Mouse (Mus musculus) embryo, embryonic 11 days (tissue): ENCODE results near the gene Aig1.

Source experiments
- DNase-seq: peaks from one replicate; pipeline ENCODE4 v3.0.0-alpha.2; 2015

The Aig1 gene

GRCm38 (mm10) chr10:13844864-13845263, 23.9 kb downstream of the Aig1 start:
- DNase-seq, result no peak

GRCm38 (mm10) chr10:13843746-13844145, 25.0 kb downstream of the Aig1 start:
- no peak for DNase-seq

- DNase-seq, result no peak
Measured at GRCm38 (mm10) chr10:13842855-13843254, 25.9 kb downstream of the Aig1 start.

DNA sequence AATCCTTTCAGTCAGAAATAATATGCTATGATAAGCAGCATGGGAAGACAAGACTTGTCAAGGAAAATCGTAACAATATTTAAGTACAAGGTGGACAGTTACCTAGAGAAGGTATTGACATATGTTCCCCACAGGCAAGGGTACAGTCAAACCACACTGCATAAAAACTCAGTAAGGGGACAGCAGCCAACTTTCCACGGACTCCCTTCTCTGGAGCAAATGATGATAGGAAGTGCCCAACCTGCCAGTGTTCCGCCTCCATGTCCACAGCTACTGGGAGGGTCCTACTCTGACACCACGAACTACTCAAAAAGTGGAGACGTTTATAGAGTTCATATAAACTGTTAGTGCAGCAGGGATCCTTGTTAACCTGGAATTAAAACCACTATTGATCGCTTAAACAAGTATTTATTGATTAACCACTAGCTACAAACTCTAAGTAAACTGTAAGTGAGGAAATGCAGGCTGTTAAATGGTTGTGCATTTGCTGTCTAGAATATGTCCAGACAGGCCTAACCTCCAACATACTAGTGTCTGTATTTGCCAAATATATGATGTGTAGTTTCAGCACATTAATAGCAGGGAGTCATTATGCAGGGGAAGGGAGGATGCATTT, 30.2 kb downstream of the Aig1 start:
- no peak for DNase-seq

- no peak for DNase-seq
Measured at GRCm38 (mm10) chr10:13837709-13838456, 30.9 kb downstream of the Aig1 start.

- DNase-seq, result no peak
Measured at GRCm38 (mm10) chr10:13836956-13837355, 31.8 kb downstream of the Aig1 start.

DNA sequence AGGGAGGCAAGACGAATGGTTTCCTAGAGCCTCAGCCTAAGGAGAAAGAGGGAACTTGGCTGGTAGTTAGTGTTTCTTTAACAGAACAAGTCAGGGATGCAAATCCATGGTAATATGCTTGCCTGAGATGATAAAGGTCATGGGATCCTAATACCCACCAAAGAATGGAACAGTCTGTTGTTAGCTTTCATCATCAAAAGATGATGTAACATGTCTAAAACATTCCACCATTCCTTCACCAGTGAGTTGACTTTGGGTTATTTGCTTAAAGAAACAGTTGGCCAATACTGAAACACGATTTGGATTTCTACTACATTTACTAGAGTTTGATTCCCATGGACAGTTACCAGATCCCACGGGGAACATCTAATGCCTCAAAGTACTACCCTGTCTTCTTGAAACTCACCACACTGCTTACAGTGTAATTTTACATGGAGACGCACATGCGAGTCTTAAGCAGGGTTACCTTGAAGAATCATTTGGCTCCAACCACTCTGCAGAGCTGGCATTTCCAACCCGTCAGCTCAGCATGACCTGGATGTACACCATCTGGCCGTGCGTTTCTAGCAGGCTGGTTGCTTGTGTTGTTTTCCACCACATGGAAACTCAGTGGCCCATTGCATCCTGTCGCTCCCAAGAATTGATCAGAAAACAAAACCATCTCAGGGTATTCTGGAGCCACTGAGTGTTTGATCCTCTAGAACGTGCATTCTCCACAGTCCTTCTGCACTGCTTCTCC, 32.9 kb downstream of the Aig1 start:
- no peak for DNase-seq

DNA sequence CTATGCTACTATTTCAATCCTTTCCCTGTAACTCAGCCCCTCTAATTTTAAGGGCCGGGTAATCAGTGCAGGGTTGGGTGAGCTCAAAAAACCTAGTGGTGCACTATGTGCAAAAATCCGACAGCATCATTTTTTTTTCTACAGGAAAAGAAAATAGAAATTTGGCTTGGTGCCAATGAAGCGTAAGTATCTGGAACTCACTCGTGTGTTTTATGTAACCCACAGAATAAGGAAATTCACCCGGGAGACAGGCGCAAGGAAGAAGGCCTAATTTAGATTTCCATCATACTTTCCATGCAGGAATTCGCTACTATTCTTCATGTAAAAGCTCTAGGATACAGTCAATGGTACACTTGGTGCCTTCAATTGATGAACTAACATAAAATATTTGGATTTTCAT, 34.7 kb downstream of the Aig1 start:
- no peak for DNase-seq

- DNase-seq, result no peak
Measured at GRCm38 (mm10) chr10:13833066-13833566, 35.7 kb downstream of the Aig1 start.

- no peak for DNase-seq
Measured at GRCm38 (mm10) chr10:13832546-13833033, 36.2 kb downstream of the Aig1 start.

- no peak for DNase-seq
Measured at GRCm38 (mm10) chr10:13827150-13827549, 41.6 kb downstream of the Aig1 start.

- no peak for DNase-seq
Measured at GRCm38 (mm10) chr10:13813591-13813990, 55.2 kb downstream of the Aig1 start.

DNA sequence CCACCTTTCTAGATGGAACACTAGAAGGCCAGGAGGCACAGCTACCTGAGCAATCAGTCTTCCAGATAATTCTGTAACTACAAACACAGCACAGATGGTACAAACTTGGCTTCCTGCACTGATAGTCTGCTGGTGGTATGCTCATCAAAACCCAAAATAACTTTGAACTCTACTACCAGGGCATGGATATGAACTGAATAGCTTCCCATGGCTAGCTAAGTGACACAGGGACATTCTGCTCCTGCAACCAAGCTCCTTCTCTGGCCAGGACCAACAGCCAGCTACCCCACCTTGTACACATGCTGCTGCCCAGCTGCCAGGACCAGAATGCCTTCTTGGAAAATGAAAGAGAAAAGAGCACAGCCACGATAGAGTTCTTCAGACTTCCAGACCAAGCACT, 60.5 kb downstream of the Aig1 start:
- DNase-seq, result no peak

GRCm38 (mm10) chr10:13806806-13807205, 62.0 kb downstream of the Aig1 start:
- no peak for DNase-seq

- no peak for DNase-seq
Measured at GRCm38 (mm10) chr10:13801296-13801695, 67.5 kb downstream of the Aig1 start.

- no peak for DNase-seq
Measured at GRCm38 (mm10) chr10:13793458-13793857, 75.3 kb downstream of the Aig1 start.

DNA sequence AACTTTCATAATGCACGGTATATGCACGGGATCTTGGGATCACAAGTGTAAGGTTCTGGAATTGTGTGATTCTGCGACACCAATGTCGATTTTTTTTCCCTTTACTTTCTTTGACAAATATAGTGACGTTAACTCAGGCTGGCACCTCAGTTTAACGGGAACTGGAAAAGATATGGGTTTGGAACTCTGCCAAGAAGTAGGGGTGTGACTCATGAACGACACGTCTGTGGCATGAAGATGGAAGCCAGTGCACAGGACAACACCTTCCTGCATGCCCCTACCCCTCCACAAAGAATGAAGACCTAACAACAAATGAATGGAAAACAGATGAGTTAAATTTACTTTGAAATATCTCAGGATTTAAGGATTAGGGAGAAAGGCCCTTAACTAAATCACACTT, 76.0 kb downstream of the Aig1 start:
- DNase-seq, result no peak

DNA sequence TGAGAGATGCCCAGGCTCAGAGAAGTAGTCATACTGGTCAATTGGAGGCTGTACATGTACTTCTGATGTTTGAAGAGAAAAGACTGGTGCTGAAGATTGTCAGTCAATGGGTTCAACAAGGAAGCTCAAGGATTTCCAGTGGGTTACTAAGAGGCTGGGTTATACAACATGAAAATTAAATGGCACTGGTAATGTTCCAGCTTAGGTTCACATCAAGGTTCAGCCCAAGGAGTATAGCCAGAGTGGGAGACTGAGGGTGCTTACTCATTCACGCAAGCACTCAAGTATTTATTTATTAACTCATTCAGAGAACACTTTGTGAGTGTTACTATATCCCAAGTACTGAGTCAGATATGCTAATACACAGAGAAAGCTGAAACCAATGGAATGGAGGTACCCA, 79.2 kb downstream of the Aig1 start:
- no peak for DNase-seq

DNA sequence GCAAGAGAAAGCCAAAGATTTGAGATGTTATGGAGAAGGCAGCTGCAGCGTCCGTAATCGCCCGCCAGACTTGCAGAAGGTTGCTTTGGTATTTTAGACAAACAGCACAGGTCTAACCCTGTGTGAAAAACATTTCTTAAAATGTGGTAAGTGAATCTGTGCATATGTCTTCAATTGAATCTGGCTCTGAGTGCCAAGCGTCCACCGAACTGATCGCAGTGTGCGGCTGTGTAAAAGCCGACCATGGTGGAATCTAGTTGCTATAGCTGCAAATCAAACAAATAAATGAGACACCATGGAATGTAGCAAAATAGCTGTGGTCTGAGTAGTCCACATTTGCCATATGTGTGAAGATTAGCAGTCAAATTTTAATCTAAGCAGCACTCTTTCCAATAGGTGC, 80.7 kb downstream of the Aig1 start:
- DNase-seq, result no peak

- no peak for DNase-seq
Measured at GRCm38 (mm10) chr10:13782774-13783173, 86.0 kb downstream of the Aig1 start.

GRCm38 (mm10) chr10:13782235-13782757, 86.5 kb downstream of the Aig1 start:
- DNase-seq, result no peak

DNA sequence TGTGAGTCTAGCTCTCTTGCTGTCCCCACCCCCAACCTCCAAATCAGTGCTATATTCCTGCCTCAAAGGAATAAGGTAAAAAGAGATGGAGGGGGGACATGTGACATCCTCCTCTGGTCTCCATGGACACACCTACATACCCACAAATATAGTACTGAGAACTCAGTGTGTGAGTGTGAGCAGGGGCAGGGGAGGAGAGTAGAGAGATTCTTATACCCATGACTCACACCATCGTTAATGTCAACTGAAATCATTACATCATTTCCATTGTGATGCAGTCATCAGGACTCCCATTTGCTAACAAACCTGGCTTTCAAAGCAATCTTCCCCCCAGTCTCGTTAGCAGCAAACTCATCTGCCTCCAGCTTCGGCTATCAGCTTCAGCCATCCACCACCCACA, 92.8 kb downstream of the Aig1 start:
- no peak for DNase-seq

DNA sequence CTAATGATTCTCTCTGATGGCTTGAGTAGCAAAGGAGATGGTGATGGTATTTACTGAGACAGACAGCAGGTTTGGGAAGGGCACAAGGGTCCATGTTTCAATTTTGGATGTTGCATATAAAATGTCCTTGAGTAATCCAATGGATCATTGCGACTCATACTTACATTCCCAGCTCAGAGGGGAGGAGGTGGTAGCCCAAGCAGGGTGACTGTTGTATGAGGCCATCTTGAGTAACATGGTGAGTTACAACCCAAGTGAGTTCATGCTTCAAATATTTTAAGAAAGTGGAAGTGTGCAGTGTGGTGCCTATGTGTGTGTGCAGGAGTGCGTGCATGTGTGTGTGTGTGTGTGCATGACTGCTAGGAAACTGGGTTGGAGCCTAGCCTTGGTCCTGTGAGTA, 93.4 kb downstream of the Aig1 start:
- no peak for DNase-seq
